Mouse (Mus musculus) urinary bladder, adult 18-20 months (tissue): Measurements from ENCODE around the gene Grrp1.
"Not testable (repeated sequence)": the region's sequence is repeated elsewhere in the genome, so short reads cannot be mapped to it uniquely, and the experiment has no call there.

Experiments used
- DNase-seq, 2 experiments: peaks; one replicate each; pipeline ENCODE4 v3.0.0; 2022; ENCODE audit warnings: low spot score in 2 of 2, mixed read lengths in 2 of 2

The Grrp1 gene

DNA sequence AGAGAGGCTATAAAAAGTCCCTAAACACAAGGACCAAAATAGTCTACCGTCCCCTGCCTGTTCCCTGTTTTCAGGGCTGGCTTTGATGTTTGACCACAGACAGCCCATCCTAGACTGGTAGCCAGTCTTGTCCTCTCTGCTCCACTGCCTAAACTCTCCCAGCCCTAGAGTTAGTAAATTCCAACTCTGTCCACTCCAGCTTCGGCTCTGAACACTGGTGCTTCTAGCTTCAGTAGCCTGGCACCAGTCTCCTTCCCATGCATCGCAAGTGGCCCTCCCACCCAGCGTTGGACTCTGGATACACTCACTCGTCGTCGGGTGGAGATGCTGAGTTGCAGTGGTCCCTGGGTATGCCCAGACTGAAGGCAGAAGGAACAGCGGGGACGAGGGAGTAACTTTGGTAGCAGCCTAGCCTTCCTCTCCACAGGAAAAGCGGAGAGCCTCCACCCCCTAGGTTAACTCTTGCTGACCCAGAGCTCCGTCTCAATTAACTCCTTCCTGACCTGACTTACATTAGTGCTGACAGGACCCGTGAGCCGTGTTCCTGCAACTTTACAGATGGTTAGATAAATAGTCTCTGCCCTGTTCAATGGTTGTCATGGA, at the start of gene Grrp1:
Gene Grrp1, minus strand, starts transcription at position 385 of the 603 bp plus-strand sequence.
- no peak for DNase-seq

DNA sequence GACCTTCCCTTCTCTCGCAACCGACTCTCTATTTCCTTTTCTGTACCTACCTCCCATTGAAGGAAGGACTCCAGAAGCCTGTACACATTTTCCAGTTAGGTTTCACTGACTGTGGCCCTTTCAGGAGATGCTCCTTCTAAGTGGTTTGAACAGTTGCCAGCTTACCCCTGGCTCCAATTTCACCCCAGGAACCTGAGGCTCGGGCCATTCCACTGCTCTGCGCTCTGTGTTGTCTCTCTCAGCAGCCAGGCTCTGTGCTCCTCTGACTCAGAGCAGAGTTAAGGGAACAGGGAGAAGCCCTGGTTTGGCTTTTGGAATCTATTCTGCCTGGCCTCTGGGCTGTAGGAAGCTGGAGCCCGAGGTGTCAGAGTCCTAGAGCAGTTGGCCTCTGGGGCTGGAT, 48.2 kb upstream of the Grrp1 start:
- no peak for DNase-seq

DNA sequence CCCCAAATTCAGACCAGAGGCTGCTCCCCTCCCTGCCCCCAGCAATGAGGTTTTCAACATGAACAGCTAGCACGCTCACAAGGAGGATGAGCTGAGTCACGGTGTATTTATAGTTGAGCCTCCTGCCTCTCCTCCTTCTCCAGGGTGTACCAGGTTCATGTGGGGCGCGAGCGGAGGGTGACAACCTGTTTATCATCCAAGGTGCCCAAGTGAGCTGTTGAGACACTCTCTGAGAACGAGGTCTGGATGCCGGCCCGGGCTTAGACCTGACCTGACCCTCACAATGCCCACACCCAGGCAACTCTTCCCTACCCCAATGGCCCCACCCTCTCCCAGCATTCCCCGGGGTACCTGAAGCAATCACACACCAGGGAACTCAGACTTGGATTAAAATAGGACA, 46.4 kb upstream of the Grrp1 start:
- DNase-seq = peak; percentile 39

DNA sequence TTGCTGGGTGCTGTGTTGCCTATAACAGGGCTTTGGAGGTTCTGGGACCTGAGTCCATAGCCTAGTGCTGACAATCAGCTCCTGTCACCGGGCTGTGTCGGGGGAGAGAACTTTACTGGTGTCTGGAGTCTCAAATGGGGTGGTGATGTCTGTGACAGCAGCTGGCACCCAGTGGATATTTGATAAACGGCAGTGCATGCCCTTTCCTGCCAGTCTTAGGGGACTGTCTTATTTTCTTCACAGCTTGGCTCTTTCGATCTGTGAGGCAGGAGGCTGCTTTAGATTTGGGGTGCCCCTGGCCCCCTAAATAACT, 45.5 kb upstream of the Grrp1 start:
- no peak for DNase-seq

DNA sequence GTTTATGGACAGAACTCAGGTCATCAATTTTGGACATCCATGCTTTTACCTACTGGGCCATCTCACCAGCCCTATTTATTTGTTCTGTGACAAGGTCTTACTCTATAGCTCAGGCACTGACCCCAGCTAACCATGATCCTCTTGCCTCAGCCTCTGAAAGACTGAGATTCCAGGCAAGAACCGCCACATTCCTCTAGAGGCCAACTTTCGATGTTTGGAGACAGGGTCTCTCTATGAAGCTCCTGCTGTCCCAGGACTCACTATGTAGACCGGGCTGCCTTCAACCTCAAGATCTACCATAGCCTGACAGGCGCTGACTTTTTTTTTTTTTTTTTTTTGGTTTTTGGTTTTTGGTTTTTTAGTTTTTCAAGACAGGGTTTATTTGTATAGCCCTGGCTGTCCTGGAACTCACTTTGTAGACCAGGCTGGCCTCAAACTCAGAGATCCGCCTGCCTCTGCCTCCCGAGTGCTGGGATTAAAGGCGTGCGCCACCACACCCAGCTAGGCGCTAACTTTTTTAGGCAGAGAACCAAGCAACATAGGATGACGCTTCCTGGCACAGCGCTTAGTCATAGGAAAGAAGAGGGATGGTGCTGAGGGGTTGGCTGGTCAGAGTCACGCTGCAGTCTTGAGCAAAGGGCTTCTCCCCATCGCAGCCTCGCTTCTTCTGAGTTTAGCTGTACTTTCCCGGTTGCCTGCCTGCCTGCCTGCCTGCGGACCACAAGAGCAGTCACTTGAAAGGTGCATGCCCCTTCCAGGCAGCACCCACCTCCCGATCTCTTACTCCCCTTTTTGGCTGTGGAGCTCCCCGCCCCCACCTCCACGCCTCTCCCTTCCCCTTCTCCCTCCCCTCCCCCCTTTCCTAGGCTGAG, 45.0 kb upstream of the Grrp1 start:
- DNase-seq = no peak

DNA sequence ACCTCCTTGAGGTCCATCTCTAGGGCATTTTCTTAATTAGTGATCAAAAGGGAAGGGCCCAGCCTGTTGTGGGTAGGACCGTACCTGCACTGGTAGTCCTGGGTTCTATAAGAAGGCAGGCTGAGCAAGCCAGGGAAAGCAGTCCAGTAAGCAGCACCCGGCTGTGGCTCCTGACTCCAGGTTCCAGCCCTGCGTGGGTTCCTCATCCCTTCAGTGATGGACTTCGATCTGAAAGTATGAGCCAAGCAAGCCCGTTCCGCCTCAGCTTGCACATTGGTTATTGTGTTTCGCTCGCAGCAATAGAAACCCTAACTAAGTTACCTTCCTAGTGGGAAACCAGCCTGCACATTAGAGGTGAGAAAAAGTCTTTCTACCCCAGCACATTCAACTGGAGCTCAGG, 43.5 kb upstream of the Grrp1 start:
- no peak for DNase-seq

DNA sequence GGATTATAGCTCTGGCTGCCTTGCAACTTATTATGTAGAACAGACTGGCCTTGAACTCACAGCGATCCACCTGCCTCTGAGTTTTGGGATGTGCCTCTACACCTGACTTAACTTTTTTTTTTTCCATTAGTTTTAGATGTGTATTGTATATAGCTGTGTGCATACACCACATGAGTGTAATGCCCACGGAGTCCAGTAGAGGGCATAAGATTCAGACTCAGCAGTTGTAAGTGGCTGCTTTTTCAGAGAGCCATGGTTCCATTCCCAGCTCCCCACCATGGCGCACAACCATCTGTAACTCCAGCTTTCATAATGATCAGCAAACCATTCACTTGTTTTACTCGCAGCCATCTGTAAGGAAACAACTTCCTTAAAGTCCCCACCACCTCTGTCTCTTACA, 42.6 kb upstream of the Grrp1 start:
- no peak for DNase-seq

DNA sequence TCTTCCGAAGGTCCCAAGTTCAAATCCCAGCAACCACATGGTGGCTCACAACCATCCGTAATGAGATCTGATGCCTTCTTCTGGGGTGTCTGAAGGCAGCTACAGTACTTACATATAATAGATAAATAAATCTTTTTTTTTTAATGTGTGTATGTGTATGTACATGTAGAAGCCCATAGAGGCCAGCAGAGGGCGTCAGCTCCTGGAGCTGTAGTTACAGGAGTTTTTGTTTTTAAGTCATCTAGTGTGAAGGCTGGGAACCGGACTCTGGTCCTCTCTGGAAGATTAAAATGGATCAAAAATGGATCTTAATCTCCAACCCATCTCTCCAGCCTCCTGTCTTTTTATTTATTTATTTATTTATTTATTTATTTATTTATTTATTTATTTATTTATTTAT, 42.2 kb upstream of the Grrp1 start:
- not testable (repeated sequence) for DNase-seq

DNA sequence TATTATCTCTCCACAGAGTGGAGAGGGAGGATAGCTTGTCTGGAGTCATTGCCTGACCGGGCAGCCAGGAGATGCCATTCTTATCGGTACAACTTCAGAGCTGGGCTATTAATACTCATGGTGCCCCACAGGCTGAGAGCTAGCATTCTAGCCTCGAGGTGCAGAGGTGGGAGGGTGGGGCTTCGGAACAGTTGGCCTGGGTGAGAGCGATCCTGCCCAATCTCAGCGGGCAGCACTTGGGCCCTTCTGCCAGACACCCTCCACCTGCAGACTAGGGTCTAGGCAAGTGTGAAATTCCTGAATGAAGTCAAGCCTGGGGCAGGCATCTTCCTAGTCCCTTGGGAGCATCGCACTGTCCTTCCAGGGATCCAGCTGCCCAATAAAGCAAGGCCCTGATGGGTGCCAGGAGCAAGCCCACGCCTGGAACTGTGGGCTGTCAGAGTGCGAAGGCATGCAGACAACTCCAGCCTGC, 39.8 kb upstream of the Grrp1 start:
- DNase-seq = no peak

DNA sequence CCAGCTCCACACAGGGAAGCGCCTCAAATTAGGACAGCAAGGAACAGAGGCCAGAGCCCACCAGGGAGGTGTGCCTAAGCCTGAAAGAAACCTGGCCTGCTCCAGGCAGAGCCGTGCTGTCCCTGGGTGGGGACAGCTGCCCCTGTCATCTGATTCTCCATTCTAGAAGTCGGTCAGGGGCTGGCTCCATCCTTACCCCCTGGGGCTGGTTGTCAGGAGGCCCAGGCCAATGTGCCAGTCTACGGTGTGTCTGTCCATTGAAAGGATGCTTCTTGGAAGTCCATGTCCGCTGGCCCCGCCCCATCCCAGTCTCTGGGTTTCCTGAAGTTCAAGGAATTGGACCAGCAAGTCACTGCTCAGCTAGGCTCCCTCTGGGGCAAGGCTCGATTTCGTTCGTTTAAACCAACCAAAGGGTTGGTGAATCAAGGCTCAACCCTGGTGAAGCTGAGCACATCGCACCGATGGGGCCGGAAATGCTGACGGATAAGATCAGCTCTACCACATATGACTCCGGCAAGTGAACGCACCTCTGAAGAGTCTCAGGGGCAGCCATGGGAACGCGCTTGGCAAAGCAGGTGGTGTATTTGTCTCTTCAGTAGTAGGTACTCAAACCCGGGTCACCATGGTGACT, 39.3 kb upstream of the Grrp1 start:
- DNase-seq = no peak

DNA sequence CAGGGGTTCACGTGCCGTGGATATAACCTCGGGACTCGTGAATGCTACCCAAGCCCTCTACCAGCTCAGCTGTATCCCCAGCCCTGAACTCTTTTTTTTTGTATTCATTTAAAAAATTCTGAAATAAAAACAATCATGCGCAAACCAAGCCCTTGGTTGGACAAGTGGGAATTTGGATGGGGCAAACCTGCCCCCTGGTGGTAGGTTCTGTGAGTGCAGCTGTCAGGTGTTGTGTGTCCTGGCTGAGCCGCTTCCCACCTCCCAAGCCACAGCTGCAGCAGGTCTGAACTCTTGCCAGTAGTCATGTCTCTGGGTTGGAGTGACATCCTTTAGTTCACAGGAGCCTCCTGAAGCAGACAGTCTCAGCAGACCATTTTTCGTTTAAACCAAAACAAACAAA, 38.2 kb upstream of the Grrp1 start:
- peak in 1 of 2 experiments; percentile 64 for DNase-seq

DNA sequence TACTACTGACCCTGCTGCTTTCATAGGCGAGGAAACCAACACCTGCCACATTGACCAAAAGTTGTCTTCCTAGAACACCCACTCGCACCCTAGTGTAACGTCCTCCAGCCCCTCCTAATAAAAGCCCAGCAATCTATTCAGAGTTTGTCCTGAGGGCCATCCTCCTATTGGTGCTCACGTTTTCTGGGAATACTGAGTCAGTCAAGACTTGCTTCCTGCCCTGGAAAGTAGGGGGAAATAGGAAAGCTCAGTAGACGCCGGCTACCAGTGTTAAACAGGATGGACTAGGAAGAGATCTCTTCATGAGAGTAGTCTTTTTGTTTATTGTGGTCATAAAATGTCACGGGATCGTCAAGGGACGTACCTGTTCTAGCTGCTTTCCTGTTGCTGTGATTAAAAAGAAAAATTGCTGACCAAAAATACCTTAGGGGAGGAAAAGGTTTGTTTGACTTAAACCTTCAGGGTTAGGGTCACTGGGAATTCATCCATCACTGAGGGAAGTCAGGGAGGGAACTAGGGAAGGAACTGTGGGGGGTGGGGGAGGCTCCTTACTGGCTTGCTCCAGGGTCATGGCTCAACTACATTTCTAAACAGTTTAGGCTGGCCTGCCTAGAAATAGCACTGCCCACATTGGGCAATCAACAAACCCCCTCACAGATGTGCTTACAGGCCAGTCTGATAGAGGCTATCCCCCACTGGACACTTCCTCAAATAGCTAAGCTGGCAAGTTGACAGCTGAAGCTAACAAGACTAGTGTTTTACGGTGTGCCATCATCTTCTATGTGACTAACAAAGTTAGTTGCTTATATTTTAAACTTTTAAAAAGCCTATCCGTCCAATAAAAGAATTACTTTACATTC, 34.7 kb upstream of the Grrp1 start:
- no peak for DNase-seq

DNA sequence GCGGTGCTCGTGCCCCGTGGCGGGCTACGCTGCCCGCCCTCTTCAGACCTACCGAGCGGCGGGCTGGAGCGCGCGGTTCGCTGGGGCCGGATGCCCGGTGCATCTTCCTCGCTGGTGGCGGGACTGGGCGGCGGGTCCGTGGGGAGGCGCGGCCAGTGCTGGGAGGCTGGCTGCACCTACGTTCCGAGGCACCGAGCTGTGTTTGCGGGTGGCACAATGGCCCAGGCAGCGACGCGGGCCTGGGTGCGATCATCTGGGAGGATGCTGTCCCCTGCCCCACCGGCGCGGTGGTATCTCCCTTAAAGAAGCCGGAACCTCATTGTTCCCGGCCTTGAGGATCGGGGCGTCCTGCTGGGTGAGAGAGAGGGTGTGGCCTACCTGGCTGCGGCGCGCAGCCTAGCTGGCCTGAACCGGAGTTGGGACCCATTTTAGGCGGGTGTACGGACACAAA, 33.7 kb upstream of the Grrp1 start, which contains the start of gene Pdik1l:
Gene Pdik1l, minus strand, starts transcription at position 321 of the 451 bp plus-strand sequence.
- DNase-seq = peak; percentile 49 to 69

DNA sequence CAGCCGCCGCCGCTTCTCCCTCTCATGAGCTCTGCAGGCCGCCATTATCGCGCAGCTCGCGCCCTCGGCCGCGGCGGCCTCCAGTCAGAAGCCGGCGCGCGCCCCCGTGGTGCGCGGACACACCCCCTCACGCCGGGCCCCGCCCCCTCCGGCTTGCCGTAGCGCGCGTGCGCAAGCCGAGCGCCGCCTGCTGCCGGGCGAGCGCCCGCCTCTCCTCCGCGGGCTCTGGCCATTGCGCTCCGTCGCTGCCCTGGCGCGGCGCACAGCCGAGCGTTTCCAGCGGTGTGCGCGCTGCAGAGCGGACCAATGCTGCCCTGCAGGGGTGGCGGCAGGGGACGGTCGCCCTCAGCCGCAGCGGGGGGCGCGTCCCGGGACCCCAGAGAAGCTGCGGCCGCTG, 33.3 kb upstream of the Grrp1 start:
- DNase-seq = peak; percentile 92 to 94

DNA sequence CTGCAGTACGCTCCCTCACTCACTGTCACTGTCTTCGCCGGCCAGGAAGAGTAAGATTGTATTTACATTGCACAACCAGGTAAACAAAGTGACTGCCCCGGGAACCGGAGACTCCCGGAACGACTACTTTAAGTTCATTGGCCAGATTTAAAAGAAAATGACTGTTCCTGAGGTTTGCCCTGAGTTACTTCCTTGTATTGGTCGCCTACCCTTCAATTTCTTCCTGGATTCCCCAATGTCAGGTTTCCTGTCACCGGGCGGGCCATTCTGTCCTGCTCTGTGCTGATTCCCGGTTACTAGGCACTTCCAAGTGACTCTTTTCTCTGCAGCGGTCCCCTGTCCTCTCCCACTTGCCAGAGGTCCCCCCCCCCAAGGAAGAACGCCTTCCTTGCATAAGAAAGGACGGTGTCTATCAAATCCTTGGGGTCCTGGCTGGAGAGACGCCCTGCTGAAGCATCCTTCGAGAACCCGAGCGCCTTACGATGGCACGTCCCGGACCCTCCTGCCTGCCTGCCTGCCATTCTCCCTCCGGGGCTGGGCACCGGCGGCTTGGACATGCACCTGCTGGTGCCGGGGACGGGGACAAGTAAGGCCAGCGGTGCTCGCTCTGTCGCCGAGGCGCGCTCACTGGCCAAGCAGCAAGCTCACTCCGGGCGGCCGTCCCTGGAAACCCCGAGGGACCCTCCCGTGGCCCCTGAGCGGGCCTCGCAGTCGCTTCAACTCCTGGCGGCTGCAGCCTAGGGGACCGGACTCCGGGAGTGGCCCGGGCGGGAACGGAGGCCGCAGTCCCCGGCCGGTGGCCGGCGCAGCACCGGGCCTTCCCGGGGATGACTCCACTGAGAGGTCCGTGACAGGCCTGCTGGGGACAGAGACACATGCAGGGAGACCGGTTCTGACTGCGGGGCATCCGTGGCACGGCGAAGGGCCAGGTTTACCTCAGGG, 32.6 kb upstream of the Grrp1 start:
- no peak for DNase-seq

DNA sequence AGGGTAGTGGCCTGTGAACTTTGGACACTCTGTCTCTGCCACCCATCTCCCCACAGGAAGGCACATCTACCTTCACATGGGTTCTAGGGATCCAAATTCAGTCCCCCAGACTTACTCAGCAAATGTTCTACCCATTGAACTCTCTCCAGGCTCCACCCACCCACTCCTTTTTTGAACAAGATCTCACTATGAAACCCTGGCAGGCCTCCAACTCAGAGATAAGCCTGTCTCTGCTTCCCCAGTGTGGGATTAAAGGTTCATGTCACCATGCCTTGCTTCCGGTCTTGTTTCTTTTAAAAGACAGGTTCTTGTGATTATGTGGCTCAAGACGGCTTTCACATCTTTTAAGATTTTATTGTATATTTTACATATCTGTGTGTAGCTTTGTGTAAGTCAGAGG, 31.0 kb upstream of the Grrp1 start:
- no peak for DNase-seq

DNA sequence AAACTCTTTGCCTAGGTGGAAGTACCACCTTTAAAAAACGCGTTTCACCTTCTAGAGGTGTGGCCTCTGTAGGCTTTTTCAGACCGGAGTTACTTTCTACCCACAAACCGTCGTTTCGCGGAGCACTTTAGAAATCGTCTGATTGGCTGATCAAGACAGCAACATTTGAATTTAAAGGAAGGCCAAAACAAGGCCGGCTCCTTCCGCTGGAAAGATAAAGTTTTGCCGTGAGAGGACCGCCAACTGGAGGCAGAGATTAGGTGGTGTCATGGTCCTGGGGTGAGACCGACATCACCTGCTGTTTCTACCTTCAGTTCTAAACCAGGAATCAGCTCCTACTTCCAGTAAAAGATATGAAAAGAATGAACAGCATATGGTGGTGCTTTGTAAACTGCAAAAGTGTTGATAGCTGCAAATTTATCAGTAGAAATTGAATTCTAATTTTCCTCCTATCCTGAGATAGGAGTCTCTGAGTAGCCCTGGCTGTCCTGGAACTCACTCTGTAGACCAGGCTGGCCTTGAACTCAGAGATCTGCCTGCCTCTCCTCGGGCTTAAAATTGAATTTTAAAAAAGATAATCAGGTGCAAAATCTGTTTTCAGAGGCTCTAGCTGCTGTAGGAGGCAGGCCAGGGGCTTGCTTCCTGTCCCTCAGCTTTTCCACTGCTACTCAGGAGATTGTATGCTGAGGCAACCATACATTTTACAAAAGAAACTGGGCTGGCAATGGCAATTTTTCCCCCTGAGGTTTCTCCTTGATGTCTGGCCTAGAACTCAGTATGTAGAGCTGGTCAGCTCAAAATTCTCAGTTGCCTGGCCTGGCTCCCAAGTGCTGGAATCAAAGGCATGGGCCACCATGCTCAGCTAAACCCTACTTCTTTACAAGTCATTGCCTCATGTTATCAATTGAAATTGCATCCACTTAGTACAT, 19.8 kb upstream of the Grrp1 start:
- no peak for DNase-seq

DNA sequence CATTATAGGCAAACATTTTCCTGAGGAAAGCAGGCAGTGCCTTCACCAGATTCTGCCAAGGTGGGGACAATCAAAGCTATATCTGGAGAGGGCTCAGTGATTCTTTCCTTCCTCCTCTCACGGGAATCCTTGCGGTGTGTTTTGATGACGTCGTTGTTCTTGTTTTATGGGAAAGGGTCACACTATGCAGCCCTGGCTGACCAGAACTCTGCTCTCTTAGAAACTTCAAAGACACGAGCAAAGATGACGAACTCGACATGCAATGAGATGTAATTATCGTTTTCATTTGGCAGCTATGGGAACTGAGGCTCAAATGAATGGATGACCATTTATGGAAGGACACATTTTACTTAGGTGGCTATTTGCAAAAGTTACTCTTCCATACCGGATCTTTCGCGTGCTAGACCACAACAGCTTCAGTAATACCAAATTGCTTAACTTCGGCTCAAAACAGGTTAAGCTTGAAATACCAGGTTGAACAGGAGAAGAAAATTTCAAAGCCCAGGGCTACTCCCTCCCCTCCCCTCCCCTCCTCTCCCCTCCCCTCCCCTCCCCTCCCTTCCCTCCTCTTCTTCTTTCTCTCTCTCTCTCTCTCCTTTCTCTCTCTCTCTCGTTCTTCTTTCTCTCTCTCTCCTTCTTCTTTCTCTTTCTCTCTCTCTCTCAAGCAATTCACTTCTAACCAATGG, 19.0 kb upstream of the Grrp1 start:
- no peak for DNase-seq

DNA sequence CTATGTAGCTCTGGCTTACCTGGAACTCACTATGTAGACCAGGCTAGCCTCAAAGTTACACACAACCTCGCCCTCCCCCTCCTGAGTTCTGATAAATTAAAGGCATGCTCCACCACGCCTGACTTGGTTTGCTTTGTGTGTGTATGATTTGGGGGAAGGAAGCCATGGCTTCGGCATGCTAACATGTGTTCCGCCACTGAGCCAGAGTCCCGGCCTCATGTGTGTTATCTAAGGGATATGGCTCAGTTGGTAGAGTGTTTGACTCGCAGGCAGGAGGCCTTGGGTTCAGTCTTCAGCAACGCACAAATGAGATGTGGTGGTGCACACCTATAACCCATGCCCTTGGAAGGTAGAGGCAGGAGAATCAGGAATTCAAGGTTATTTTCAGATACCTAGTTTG, 18.1 kb upstream of the Grrp1 start:
- DNase-seq = no peak
